Mouse (Mus musculus): ENCODE results near the gene Usp28. TPM values are rescaled to one million over a fixed set of nuclear protein-coding genes. Genes with fewer than 3 reads are reported as not detected.

Gene Usp28
- polyA plus RNA-seq, 1 experiment from 2014 or later = 33.5 TPM

GRCm38 (mm10) chr9:49034764-49035163 lies 49.6 kb downstream of the Usp28 start:
- no peak overlapping the region for H3K27ac ChIP-seq (replicated peaks)
- H3K36me3 ChIP-seq = peaks cover 60% of the 10 kb centered on the region
- no peak overlapping the region for H3K4me3 ChIP-seq
- WGBS = 94% methylated on average over 4 of the region's 4 CpGs
- no peaks in the 10 kb centered on the region for H3K27me3 ChIP-seq
- no peaks in the 10 kb centered on the region for H3K4me1 ChIP-seq
- no peaks in the 10 kb centered on the region for H3K9me3 ChIP-seq
- no peak for ATAC-seq (replicated peaks)
- no peak overlapping the region for H3K9ac ChIP-seq (replicated peaks)
- H3K4me2 ChIP-seq (replicated peaks) = no peak overlapping the region

- Histone ChIP-seq H3K27me3 (no peaks in the 10 kb centered on the region), H3K9ac (replicated peaks) (no peak overlapping the region), H3K27ac (replicated peaks) (no peak overlapping the region), H3K36me3 (no peaks in the 10 kb centered on the region), H3K4me2 (replicated peaks) (no peak overlapping the region), H3K4me3 (no peak overlapping the region), H3K9me3 (no peaks in the 10 kb centered on the region), H3K4me1 (peaks cover 4% of the 10 kb centered on the region)
- no peak for ATAC-seq (replicated peaks)
- WGBS = 80% methylated on average over 5 of the region's 5 CpGs
Observed at GRCm38 (mm10) chr9:49050901-49051300, 65.7 kb downstream of the Usp28 start.

- Histone ChIP-seq H3K36me3 (no peaks in the 10 kb centered on the region), H3K27me3 (no peaks in the 10 kb centered on the region), H3K4me3 (no peak overlapping the region), H3K4me2 (replicated peaks) (no peak overlapping the region), H3K4me1 (peaks cover 8% of the 10 kb centered on the region), H3K27ac (replicated peaks) (no peak overlapping the region), H3K9ac (replicated peaks) (no peak overlapping the region), H3K9me3 (no peaks in the 10 kb centered on the region)
- WGBS = 13% methylated on average over 5 of the region's 5 CpGs
- no peak for ATAC-seq (replicated peaks)
Observed at GRCm38 (mm10) chr9:49051349-49051748, 66.2 kb downstream of the Usp28 start.

- WGBS = 90% methylated on average over 3 of the region's 3 CpGs
- Histone ChIP-seq H3K9ac (replicated peaks) (no peak overlapping the region), H3K4me3 (no peak overlapping the region), H3K4me2 (replicated peaks) (no peak overlapping the region), H3K27ac (replicated peaks) (no peak overlapping the region), H3K27me3 (no peaks in the 10 kb centered on the region), H3K9me3 (no peaks in the 10 kb centered on the region), H3K4me1 (peaks cover 15% of the 10 kb centered on the region), H3K36me3 (peaks cover 6% of the 10 kb centered on the region; the same call in 1 of the 2 replicates)
- no peak for ATAC-seq (replicated peaks)
Observed at GRCm38 (mm10) chr9:49054028-49054427, 68.9 kb downstream of the Usp28 start.

GRCm38 (mm10) chr9:49055333-49056205 lies 70.4 kb downstream of the Usp28 start, which contains the start of gene Zw10:
Gene Zw10, plus strand, starts transcription at chr9:49055613.
- peak within 1 kb of the TSS; percentile 85 for H3K9ac ChIP-seq (replicated peaks)
- H3K36me3 ChIP-seq = peaks cover 14% of the 10 kb centered on the region
- H3K9me3 ChIP-seq = no peaks in the 10 kb centered on the region
- H3K27me3 ChIP-seq = no peaks in the 10 kb centered on the region
- H3K4me2 ChIP-seq (replicated peaks) = peak within 1 kb of the TSS; percentile 64
- peak; percentile 100 for ATAC-seq (replicated peaks)
- under 1% methylated on average over 53 of the region's 53 CpGs for WGBS
- H3K4me3 ChIP-seq = peak within 1 kb of the TSS; percentile 87
- H3K27ac ChIP-seq (replicated peaks) = peak within 1 kb of the TSS; percentile 68
- H3K4me1 ChIP-seq = peaks cover 15% of the 10 kb centered on the region

- Histone ChIP-seq H3K4me1 (no peaks in the 10 kb centered on the region), H3K27ac (replicated peaks) (no peak overlapping the region), H3K27me3 (no peaks in the 10 kb centered on the region), H3K36me3 (peaks cover 59% of the 10 kb centered on the region), H3K4me3 (no peak overlapping the region), H3K9me3 (no peaks in the 10 kb centered on the region), H3K9ac (replicated peaks) (no peak overlapping the region), H3K4me2 (replicated peaks) (no peak overlapping the region)
- WGBS = 96% methylated on average over 3 of the region's 3 CpGs
- ATAC-seq (replicated peaks) = no peak
Observed at GRCm38 (mm10) chr9:49076847-49077246, 91.7 kb downstream of the Usp28 start.

GRCm38 (mm10) chr9:49081107-49081506 lies 95.9 kb downstream of the Usp28 start, which contains the start of gene Tmprss5:
Gene Tmprss5, plus strand, starts transcription at chr9:49081260.
- H3K9ac ChIP-seq (replicated peaks) = no peak within 1 kb of the TSS
- no peak within 1 kb of the TSS for H3K4me3 ChIP-seq
- no peaks in the 10 kb centered on the region for H3K27me3 ChIP-seq
- no peaks in the 10 kb centered on the region for H3K4me1 ChIP-seq
- ATAC-seq (replicated peaks) = no peak
- H3K4me2 ChIP-seq (replicated peaks) = no peak within 1 kb of the TSS
- WGBS = 59% methylated on average over 5 of the region's 5 CpGs
- no peaks in the 10 kb centered on the region for H3K9me3 ChIP-seq
- peaks cover 29% of the 10 kb centered on the region for H3K36me3 ChIP-seq
- H3K27ac ChIP-seq (replicated peaks) = no peak within 1 kb of the TSS

GRCm38 (mm10) chr9:49081561-49081960 lies 96.4 kb downstream of the Usp28 start:
- Histone ChIP-seq H3K4me1 (no peaks in the 10 kb centered on the region), H3K4me2 (replicated peaks) (no peak overlapping the region), H3K27me3 (no peaks in the 10 kb centered on the region), H3K36me3 (peaks cover 29% of the 10 kb centered on the region), H3K4me3 (no peak overlapping the region), H3K9ac (replicated peaks) (no peak overlapping the region), H3K27ac (replicated peaks) (no peak overlapping the region), H3K9me3 (no peaks in the 10 kb centered on the region)
- no peak for ATAC-seq (replicated peaks)
- WGBS = 3% methylated on average over 4 of the region's 4 CpGs

GRCm38 (mm10) chr9:49087317-49087716 lies 102.1 kb downstream of the Usp28 start:
- Histone ChIP-seq H3K9me3 (no peaks in the 10 kb centered on the region), H3K27ac (replicated peaks) (no peak overlapping the region), H3K4me2 (replicated peaks) (no peak overlapping the region), H3K36me3 (no peaks in the 10 kb centered on the region), H3K27me3 (no peaks in the 10 kb centered on the region), H3K4me1 (0 out of 2 replicates have a peak, but pooled peaks cover 3% of the 10 kb centered on the region), H3K9ac (replicated peaks) (no peak overlapping the region), H3K4me3 (no peak overlapping the region)
- ATAC-seq (replicated peaks) = no peak
- 8% methylated on average over 11 of the region's 11 CpGs for WGBS

Other genes with a start within 250 kb of the Usp28 start
- gene Zbtb16, start 149.2 kb upstream of the Usp28 start, polyA plus RNA-seq (2015; fragmentation: Nextera tagmentation; extraction: Ambion mirVana) = 5.2 and 5.7 TPM in 2 replicates
- 4.5 and 6.2 TPM in 2 replicates for gene Htr3a, start 74.3 kb upstream of the Usp28 start, polyA plus RNA-seq (2015; fragmentation: Nextera tagmentation; extraction: Ambion mirVana)
- not detected in 2 replicates for gene Htr3b, start 20.4 kb upstream of the Usp28 start, polyA plus RNA-seq (2015; fragmentation: Nextera tagmentation; extraction: Ambion mirVana)
- 30.3 and 32.3 TPM in 2 replicates for gene Zw10, start 70.2 kb downstream of the Usp28 start, polyA plus RNA-seq (2015; fragmentation: Nextera tagmentation; extraction: Ambion mirVana)
- gene Tmprss5, start 95.9 kb downstream of the Usp28 start, polyA plus RNA-seq (2015; fragmentation: Nextera tagmentation; extraction: Ambion mirVana) = 1.2 and 1.7 TPM in 2 replicates

Data from forebrain, embryonic 15.5 days (tissue).